Mouse (Mus musculus) left cerebral cortex, postnatal 25 days (tissue): ENCODE measurements at regions not wholly inside any gene's neighbourhood (a gene's known extent, or its start where the extent isn't known, plus 50 kb on each side); places are given as distances from the start of the nearest gene placed in this dataset.

Source experiments
- DNase-seq, 2 experiments: peaks; one replicate each; pipeline ENCODE4 v3.0.0; 2022; ENCODE audit warnings: low spot score in 2 of 2, mixed read lengths in 1 of 2
- intact Hi-C: fragments of 180-260 bp; cut with DNase I; formaldehyde crosslinking; loops from one replicate; pipeline ENCODE4 v1.15.1; 2025

DNA sequence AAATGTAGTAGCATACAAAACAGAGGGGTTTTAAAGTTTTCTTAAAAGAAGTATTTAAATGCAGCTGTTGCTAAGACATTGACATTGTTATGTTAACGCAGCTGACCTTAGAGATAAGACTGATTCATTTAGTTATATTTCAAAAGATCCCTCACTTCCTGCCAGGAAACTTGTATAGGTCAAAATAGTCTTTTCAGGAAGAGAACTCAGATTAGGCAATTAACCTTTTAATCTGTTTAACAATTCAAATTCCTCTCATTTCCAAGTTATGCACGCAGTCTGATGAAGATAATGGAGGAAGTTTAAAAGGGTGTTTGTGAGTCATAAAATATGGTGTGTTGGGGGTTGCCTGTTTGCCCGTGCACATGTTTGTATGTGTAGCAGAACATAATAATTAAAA is 448.5 kb downstream of the Tmtc2 start:
- intact Hi-C loops = no loop called here
- DNase-seq = no peak

DNA sequence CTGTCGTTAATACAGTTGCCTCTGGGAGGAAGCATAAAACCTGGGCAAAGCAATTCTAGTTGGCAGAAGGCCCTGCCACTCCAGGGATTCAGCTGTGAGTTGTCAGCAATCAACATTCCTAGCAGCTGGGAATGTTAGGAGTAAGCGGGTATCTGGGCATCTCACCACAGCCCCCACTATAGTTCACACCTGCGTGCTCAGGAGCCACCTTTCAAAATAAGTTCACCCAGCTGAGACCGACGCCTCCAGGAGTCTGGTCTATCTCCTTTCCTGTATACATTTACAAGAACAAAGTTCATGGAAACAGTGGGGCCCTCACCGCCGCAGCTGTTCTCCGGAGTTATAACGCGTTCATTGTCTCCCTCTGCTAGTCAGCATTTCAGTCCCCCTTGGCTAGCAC is 454.0 kb downstream of the Tmtc2 start:
- intact Hi-C loops = no loop called here
- no peak for DNase-seq

DNA sequence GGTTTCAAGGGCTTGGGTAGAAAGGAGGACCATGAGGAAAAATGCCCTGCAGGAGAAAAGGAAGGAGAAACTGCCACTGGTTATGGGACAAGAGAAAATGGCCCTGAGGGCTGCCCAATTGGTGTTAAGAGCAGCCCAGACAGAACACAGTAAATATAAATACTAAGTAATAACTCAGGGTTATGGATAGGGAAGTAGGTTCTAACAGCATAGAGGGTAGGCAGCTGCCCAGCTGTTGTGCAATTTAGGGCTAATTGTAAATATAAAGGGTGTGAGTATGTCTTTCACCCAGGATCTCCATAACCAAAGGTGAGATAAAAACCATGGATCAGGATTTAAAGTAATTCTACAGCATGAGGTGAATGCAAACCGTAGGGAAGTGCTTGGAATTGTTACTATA is 458.1 kb downstream of the Tmtc2 start:
- DNase-seq = no peak
- intact Hi-C loops = no loop called here

DNA sequence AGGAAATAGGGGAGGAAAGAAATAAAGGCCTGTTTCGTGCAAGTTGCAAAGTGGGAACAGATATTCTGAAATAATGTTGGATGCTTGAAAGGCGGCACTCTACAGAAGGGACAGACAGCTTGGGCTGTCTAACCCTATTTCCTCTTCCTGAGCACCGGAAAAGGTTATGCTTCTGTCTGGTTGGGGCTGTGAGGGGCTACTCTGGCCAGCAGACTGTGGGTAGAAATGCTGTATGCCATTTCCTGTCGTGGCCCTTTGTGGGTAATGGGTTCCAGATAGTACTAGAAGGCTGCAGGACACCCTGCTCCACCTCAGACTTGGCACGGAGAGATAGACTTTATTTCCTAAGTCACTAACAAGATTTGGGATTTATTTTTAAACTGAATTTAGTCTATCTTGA is 459.3 kb downstream of the Tmtc2 start:
- no peak for DNase-seq
- intact Hi-C loops = no loop called here

DNA sequence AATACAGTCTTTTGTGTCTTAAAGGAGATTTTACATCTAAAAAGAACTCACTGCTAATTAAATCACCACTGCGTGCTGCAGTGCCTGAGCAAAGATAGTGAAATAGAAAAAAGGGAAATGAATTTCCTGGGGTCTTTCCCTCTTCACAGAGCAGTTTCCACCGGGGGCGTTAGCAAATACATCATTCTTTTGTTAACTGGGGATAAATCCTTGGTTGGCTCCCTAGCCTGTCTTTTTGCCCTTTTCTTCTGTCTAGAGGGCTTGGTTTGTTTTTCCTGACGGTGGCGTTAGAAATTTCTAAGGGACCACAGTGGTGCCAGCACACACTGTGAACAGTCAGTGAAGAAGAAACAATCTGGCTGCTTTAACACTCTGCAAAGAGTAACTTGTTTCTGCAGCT is 464.0 kb downstream of the Tmtc2 start:
- no peak for DNase-seq
- intact Hi-C loops = no loop called here

DNA sequence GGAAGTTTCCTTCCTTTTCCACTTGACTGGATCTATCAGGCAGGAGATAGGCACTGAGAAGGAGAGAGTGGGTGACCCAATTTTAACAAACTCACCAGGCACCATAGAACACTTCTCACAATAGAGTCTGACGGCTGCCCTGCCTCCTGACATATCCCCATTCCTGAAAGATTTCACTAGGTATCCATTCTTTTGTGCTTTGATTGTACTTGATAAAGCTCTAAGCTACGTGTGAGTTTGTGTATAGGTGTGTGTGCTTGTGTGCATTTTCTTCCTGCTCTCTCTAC is 477.3 kb downstream of the Tmtc2 start:
- DNase-seq = no peak
- intact Hi-C loops = no loop called here

DNA sequence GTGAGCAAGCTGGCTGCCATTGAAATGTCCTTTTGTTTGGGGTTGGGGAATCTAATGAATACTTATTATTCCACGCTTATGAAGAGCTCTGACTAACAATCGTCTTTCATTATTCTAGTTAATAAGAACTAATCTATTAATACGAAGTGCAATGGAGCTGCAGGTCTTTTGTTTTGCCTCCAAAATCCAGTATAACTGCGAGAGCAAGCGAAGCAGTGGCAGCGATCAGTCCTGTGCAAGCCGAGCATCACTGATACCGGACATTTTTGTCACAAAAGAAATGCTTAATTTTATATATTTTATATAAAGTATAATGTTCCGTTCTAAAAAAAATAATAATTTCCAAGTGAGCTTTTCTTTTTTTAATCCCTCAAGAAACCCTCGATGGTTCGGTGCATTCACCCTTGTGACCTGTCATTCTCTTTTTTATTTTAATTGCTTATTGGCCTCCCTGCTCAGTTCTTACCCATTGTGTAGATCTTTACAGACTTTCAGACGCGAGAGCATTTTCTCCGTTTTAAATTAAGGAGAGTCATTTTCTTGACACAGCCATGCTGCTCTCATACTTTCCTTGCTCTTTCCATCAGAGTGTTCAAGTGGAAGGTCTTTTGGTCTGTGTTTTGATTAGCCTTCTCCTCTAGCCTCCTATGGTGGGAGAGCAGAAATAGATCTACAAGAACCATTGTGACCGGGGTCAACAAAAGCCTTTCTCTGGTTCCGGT is 477.8 kb downstream of the Tmtc2 start:
- DNase-seq = no peak
- intact Hi-C loops = no loop called here

DNA sequence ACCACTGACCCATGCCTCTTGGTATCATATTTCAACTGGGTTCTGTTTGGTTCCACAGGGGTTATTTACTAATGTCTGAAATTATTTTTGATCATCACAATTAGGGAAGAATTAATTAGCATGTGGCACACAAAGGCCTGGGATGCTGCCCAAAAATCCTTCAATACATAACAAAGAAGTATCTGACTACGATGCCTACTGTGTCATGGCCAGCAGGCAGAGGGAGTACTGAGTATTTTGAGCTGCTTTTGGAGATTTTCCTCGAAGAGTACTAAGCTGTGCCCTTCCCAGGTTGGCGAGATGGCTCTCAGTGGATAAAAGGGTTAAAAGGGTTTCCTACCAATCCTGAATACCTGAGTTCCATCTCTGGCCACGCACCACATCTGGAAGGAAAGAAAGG is 478.5 kb downstream of the Tmtc2 start:
- no peak for DNase-seq
- intact Hi-C loops = no loop called here

DNA sequence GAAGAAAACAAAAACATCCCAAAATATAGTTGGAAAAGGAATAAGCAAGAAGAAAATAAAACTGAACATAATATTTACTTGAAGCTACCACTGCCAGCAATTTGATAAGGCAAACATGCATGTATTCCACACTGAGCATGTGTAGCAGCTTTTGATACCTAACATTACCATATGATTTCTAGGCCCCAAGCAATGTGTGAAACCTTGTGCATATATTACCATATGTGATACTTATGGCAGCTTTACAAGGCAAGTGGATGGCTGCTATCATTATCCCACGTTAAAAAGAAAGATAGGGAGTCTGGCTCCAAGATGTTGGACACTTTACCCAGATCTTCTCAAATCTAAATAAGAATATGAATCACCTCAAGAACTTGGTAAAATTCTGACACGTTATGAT is 497.4 kb downstream of the Tmtc2 start:
- peak in 1 of 2 experiments; percentile 57 for DNase-seq
- intact Hi-C loops = no loop called here

DNA sequence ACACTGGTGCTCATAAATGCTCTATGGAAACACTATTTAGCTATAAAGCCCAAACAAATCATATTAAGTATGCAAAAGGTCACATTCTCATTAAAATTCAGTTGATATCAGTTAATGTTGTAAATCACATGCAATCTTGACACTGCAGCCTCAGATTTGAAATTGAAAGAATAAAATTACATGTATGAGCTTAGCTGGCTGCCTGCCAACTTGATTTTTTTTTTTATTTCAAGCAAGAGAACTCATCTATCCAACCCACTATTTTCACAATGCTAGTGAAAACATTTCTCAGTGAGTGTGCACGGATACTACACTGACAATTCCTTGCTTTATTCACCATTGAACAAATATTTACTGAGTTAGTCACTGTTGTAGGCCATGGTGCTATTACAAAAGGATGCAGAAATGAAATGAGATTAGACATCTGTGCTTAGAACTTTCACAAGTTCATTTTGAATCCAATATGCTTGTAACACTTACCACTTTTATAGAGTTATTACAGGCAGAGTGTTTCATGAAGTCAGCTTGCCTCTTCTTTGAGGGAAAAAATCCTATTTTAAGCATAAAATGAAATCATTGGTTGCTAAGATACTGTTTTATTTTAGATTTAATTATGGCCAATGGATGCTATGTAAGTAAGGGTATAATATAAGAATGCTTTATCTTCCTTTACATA is 539.4 kb downstream of the Tmtc2 start:
- peak; percentile 7 to 45 for DNase-seq

DNA sequence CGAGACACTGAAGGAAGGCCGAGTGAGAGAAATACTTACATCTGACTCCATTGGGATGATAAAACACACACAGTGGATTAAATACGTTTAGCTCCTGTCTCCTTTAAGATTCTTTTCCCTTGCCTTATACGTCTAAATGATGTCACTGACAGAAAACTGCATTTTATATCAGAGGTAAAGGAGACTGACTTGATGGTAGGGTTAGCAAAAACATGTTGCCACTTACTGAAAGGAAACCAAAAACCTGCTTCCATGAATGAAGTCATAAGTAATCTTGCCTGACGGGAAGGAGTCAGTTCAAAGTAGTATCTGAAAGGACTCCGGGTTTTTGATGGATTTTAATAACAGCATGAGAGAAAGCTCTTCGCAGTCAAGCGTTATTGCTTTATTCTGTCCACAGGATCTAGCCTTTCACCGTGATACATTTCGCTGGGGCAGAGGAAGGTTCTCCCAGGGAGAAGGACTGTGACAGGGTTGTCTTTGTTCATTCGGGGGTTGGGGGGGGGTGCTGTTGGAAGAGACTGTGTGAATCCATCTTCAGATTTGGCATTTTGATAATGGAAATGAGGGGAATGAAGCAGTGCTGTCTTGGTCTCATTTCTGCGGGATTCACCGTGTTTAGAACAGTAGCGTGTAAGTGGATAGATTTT is 553.7 kb downstream of the Tmtc2 start:
- DNase-seq = no peak

More for the DNA sequence above, 539.4 kb downstream of the Tmtc2 start:
- intact Hi-C loops = loop anchor here (10.0 kb wide), 2 partner anchors 250 to 540 kb away; partner anchors contain the start of gene Tmtc2

DNA sequence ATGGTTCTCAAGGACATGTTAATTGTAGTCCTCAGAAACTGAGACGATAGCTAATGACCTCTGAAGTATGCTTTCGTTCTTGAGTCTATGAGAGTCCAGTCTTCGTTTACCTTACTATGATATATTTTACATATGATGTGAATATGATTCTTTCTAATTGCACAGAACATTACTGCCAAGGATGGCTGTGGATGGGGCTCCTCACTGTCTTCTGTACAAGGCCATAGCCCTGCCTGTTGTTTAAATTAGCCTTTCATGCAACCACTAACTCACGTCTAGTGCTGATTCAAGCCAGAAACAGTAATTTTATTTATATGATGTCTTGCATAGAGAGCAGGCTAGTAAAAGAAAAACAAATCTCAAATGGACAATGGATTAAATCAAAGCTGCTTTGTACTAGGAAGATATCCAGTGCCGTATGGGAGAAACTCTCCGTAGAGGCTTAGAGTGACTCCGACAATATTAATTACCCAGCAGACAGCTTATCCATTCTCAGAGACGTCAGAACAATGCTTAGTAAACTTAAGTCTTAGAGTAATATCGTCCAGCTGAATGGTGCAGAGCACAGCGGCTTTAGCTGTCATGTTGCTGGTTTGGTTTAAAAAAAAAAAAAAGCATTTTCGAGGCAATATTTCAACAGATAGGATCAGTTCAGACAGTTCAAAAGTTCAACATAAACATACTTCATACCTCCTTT is 554.3 kb downstream of the Tmtc2 start:
- intact Hi-C loops = no loop called here
- DNase-seq = no peak

More for the DNA sequence above, 553.7 kb downstream of the Tmtc2 start:
- intact Hi-C loops = no loop called here
